Mouse (Mus musculus): ENCODE data around the gene Lum. TPM values are rescaled to one million over a fixed set of nuclear protein-coding genes. Genes with fewer than 3 reads are reported as not detected.

Lum gene
- polyA plus RNA-seq, 1 experiment from 2014 or later = 32.9 TPM

GRCm38 (mm10) chr10:97591685-97592084 is 26.8 kb downstream of the Lum start:
- Histone ChIP-seq H3K27me3 (no peaks in the 10 kb centered on the region), H3K9me3 (replicated peaks) (no peaks in the 10 kb centered on the region), H3K9ac (no peak overlapping the region), H3K36me3 (ENCODE audit: poor library complexity, severe bottlenecking) (no peaks in the 10 kb centered on the region), H3K4me1 (no peaks in the 10 kb centered on the region), H3K27ac (no peak overlapping the region), H3K4me2 (no peak overlapping the region), H3K4me3 (no peak overlapping the region)
- ATAC-seq = no peak
- WGBS = 72% methylated on average over 3 of the region's 3 CpGs

DNA sequence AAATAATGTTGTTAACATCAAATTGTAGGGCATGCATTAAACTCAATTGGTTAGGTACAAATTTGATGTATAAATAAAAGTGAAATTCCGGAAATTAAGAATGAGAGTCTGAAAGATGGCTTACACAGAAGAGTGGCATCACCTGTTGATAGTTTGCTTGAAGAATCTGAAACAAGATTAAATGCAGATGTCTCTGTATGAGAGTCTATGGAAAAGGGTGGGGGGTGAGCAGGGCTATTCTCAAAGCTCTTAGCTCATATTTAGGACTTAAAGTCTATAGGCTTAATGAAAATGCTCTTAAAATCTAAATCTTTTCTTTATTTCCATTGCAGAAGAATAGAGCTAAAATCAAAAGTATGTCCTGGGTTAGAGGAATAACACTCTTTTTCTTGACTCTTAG is 30.8 kb downstream of the Lum start:
- H3K9me3 ChIP-seq (replicated peaks) = no peaks in the 10 kb centered on the region
- no peak overlapping the region for H3K4me3 ChIP-seq
- no peak for ATAC-seq
- H3K9ac ChIP-seq = no peak overlapping the region
- H3K4me1 ChIP-seq = no peaks in the 10 kb centered on the region
- 86% methylated on average over 1 of the region's 1 CpGs for WGBS
- no peak overlapping the region for H3K4me2 ChIP-seq
- H3K27ac ChIP-seq = no peak overlapping the region
- H3K36me3 ChIP-seq (ENCODE audit: poor library complexity, severe bottlenecking) = no peaks in the 10 kb centered on the region
- H3K27me3 ChIP-seq = no peaks in the 10 kb centered on the region

DNA sequence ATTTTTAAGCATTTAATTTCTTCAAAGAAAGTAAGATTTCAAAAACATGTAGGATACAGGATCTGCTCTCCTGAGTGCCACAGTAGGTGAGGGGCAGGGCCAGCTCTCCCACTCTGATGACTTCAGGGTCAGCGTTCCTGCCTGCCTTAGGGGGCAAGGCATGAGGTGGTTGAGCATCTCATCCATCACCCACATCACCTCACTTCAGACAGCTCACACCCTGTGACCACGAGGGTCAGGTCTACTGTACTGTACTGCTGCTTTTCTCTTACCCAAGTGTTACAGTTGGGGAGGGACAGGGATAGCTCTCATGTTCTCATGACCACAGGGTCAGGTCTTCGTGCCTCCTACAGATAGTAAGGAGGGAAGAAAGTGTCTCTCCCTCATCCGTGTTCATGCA is 36.8 kb downstream of the Lum start:
- WGBS = 89% methylated on average over 4 of the region's 4 CpGs
- H3K4me1 ChIP-seq = no peaks in the 10 kb centered on the region

DNA sequence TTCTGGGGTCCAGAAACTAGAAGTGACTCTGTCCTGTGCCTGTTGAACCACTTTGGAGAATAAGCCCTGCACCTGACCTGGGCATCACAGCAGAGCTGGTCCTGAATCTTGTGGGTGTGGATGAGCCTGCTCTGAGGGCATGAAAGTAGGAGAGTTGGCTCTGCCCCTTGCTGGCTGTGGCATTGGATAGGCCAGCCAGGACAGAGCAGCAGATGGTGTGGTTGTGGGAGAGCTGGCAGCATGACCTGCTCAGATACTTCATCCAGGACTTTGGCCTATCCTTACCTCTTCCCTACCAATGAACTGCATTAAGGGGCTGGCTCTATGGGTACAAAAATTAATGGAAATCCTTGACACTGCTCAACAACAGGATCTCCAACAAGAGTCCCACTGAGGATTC is 38.3 kb downstream of the Lum start:
- Histone ChIP-seq H3K27ac (no peak overlapping the region), H3K9ac (no peak overlapping the region), H3K27me3 (no peaks in the 10 kb centered on the region), H3K36me3 (ENCODE audit: poor library complexity, severe bottlenecking) (no peaks in the 10 kb centered on the region), H3K4me3 (no peak overlapping the region), H3K9me3 (replicated peaks) (no peaks in the 10 kb centered on the region), H3K4me1 (no peaks in the 10 kb centered on the region), H3K4me2 (no peak overlapping the region)
- no peak for ATAC-seq

More for the DNA sequence above, 36.8 kb downstream of the Lum start:
- Histone ChIP-seq H3K27me3 (no peaks in the 10 kb centered on the region), H3K4me3 (no peak overlapping the region), H3K9me3 (replicated peaks) (no peaks in the 10 kb centered on the region), H3K4me2 (no peak overlapping the region), H3K27ac (no peak overlapping the region), H3K9ac (no peak overlapping the region), H3K36me3 (ENCODE audit: poor library complexity, severe bottlenecking) (no peaks in the 10 kb centered on the region)
- ATAC-seq = no peak

DNA sequence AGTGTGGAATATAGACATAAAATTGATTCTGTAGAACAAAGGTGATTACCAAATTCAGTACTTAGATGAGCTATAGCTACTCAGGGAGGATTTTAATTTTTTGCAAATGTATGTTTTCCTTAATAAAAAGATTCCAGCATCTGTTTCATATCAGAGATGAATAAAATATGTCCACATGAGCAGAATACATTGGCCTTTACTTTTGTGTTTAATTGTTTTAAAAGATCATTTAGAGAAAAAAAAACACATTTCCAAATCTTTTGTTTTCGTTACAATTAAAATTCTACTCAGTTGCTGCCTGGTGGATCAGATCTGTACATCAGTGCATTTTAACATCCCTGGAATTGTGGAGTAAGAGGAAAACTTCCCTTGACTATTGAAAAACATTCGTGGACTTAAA is 41.7 kb downstream of the Lum start, which contains the start of gene Kera:
Gene Kera (plus strand): TSS at position 301 of the 400 bp plus-strand sequence.
- no peaks in the 10 kb centered on the region for H3K27me3 ChIP-seq
- no peaks in the 10 kb centered on the region for H3K4me1 ChIP-seq
- no peaks in the 10 kb centered on the region for H3K9me3 ChIP-seq (replicated peaks)
- H3K4me2 ChIP-seq = no peak within 1 kb of the TSS
- WGBS = 81% methylated on average over 2 of the region's 2 CpGs
- no peaks in the 10 kb centered on the region for H3K36me3 ChIP-seq (ENCODE audit: poor library complexity, severe bottlenecking)
- H3K4me3 ChIP-seq = no peak within 1 kb of the TSS
- no peak within 1 kb of the TSS for H3K9ac ChIP-seq
- no peak within 1 kb of the TSS for H3K27ac ChIP-seq
- ATAC-seq = no peak

Other genes starting within 250 kb of the Lum start
- 29.3 and 39.1 TPM in 2 replicates for gene Dcn, start 85.5 kb upstream of the Lum start, polyA plus RNA-seq (2015; fragmentation: Nextera tagmentation; extraction: Ambion mirVana)
- gene Kera, start 41.8 kb downstream of the Lum start, polyA plus RNA-seq (2015; fragmentation: Nextera tagmentation; extraction: Ambion mirVana) = 0.12 TPM in 1 of 2 replicates, not detected in the other
- 0.30 and 0.75 TPM in 2 replicates for gene Epyc, start 78.9 kb downstream of the Lum start, polyA plus RNA-seq (2015; fragmentation: Nextera tagmentation; extraction: Ambion mirVana)
- not detected in 2 replicates for gene Ccer1, start 127.9 kb downstream of the Lum start, polyA plus RNA-seq (2015; fragmentation: Nextera tagmentation; extraction: Ambion mirVana)
- not detected in 2 replicates for gene C030005K15Rik, start 161.6 kb downstream of the Lum start, polyA plus RNA-seq (2015; fragmentation: Nextera tagmentation; extraction: Ambion mirVana)

Measured in forebrain, embryonic 13.5 days (tissue).